9 mouse cellular contexts compared by ENCODE assay signal in genomic region chr12:110417023-110417986, GRCm38 (mm10). TPM values are rescaled to one million over a fixed set of nuclear protein-coding genes. Genes with fewer than 3 reads are reported as not detected.
DNase-seq lines count a peak whose midpoint lies in the region; ATAC-seq and TF ChIP-seq lines count a peak whose summit lies in the region.
"Had no signal": no experiment of that assay in that cellular context is flagged by ENCODE, and none has a peak within 500 bp of the region (broad histone marks: within the 10 kb centered on the region; RNA-seq: fewer than 3 reads in every experiment).

No protein-coding gene starts in this region.

- H3K4me2 ChIP-seq in embryonic facial prominence, embryonic 14.5 days (ENCODE audit: low read depth, low read length): peak overlapping the region; percentile 31
- H3K4me2 ChIP-seq in hindbrain, embryonic 16.5 days (ENCODE audit: low read length): peak overlapping the region; percentile 35

- no peak for TF ChIP-seq CTCF in gastrocnemius, adult 2 months (IDR thresholded peaks at IDR 0.05)
- no peak for TF ChIP-seq CTCF in lung, adult 2 months (IDR thresholded peaks at IDR 0.05; ENCODE audit: insufficient read depth, low read length)

- H3K9me3 ChIP-seq in embryonic facial prominence, embryonic 14.5 days (ENCODE audit: control insufficient read depth, low read length): no peaks in the 10 kb centered on the region
- H3K9me3 ChIP-seq in hindbrain, embryonic 16.5 days (ENCODE audit: control insufficient read depth, low read length): no peaks in the 10 kb centered on the region
- H3K9me3 ChIP-seq: G1E had no signal

- 51% methylated on average over 28 of the region's 28 CpGs for WGBS in embryonic facial prominence, embryonic 14.5 days
- 56% methylated on average over 28 of the region's 28 CpGs for WGBS in hindbrain, embryonic 16.5 days
- WGBS in lung, adult 2 months: 35% methylated on average over 28 of the region's 28 CpGs

- intact Hi-C loops in gastrocnemius, adult 2 months (cut with DNase I): loop anchor here (10.0 kb wide), 1 partner anchor 577 kb away; no protein-coding TSS in a partner anchor

- no peaks in the 10 kb centered on the region for H3K27me3 ChIP-seq in embryonic facial prominence, embryonic 14.5 days (replicated peaks; ENCODE audit: control insufficient read depth, insufficient read depth, low read length)
- H3K27me3 ChIP-seq in hindbrain, embryonic 16.5 days (replicated peaks; ENCODE audit: control insufficient read depth, insufficient read depth, low read length): no peaks in the 10 kb centered on the region

- H3K9ac ChIP-seq in embryonic facial prominence, embryonic 14.5 days (ENCODE audit: low read depth, low read length): no peak overlapping the region
- H3K9ac ChIP-seq in hindbrain, embryonic 16.5 days (ENCODE audit: low read depth, low read length): no peak overlapping the region

- no peak overlapping the region for H3K27ac ChIP-seq in gastrocnemius, adult 2 months
- H3K27ac ChIP-seq in embryonic facial prominence, embryonic 14.5 days (replicated peaks; ENCODE audit: low read depth, low read length): no peak overlapping the region
- H3K27ac ChIP-seq in hindbrain, embryonic 16.5 days (ENCODE audit: low read depth, low read length): no peak overlapping the region

- DNase-seq in gastrocnemius, adult 2 months: peak; percentile 27
- no peak for DNase-seq in gastrocnemius, postnatal 4 days (ENCODE audit: low spot score in 2 of 2)
- DNase-seq in embryonic facial prominence, embryonic 14.5 days (ENCODE audit: low spot score): peak; percentile 25
- no peak for DNase-seq in lung, adult 2 months
- DNase-seq in retina, embryonic 14.5 days (ENCODE audit: low spot score): peak; percentile 56
- DNase-seq in urinary bladder, postnatal 25 days (ENCODE audit: low spot score): no peak
- DNase-seq in T-cell, adult 2 months (ENCODE audit: low spot score): no peak

- no peaks in the 10 kb centered on the region for H3K36me3 ChIP-seq in embryonic facial prominence, embryonic 14.5 days (ENCODE audit: control insufficient read depth, insufficient read depth, low read length)
- H3K36me3 ChIP-seq in hindbrain, embryonic 16.5 days (ENCODE audit: control insufficient read depth, insufficient read depth, low read length): no peaks in the 10 kb centered on the region
- H3K36me3 ChIP-seq: G1E had no signal

- TF ChIP-seq POLR2A in lung, adult 2 months (IDR thresholded peaks at IDR 0.05; ENCODE audit: borderline replicate concordance, extremely low read depth, low read depth, low read length): no peak

- no peak overlapping the region for H3K4me3 ChIP-seq in gastrocnemius, adult 2 months
- no peak overlapping the region for H3K4me3 ChIP-seq in embryonic facial prominence, embryonic 14.5 days (ENCODE audit: low read depth, low read length)
- no peak overlapping the region for H3K4me3 ChIP-seq in hindbrain, embryonic 16.5 days (ENCODE audit: low read length)
- peak overlapping the region; percentile 18 for H3K4me3 ChIP-seq in lung, adult 2 months (replicated peaks; ENCODE audit: extremely low read depth, low read depth, low read length)

- H3K4me1 ChIP-seq in embryonic facial prominence, embryonic 14.5 days (ENCODE audit: control insufficient read depth, insufficient read depth, low read length): no peaks in the 10 kb centered on the region
- H3K4me1 ChIP-seq in hindbrain, embryonic 16.5 days (ENCODE audit: control insufficient read depth, insufficient read depth, low read depth, low read length): no peaks in the 10 kb centered on the region; the same call in 1 of the 2 replicates
- peaks cover 2% of the 10 kb centered on the region; the same call in 1 of the 2 replicates for H3K4me1 ChIP-seq in lung, adult 2 months (ENCODE audit: control insufficient read depth, insufficient read depth, low read length)

- 0 out of 2 replicates have a peak, but pooled peaks have one; percentile 24 for ATAC-seq in embryonic facial prominence, embryonic 14.5 days (ENCODE audit: low read depth)
- ATAC-seq in hindbrain, embryonic 16.5 days: peak; percentile 71; the same call in 1 of the 2 replicates

RNA-seq across cellular contexts. Expression of gene Ppp2r5c, which starts 29.6 kb away (rescaled TPM):
- total RNA-seq in gastrocnemius, adult 2 months (2021): 10 to 100 TPM; 57.9 to 80.9 TPM
- total RNA-seq in gastrocnemius, postnatal 4 days (2021): 10 to 100 TPM; 87.5 to 88.8 TPM
- polyA plus RNA-seq in embryonic facial prominence, embryonic 14.5 days (2014; fragmentation: Nextera tagmentation; extraction: Ambion mirVana): 133 and 155 TPM in 2 replicates
- polyA plus RNA-seq in hindbrain, embryonic 16.5 days (2015; fragmentation: Nextera tagmentation; extraction: Ambion mirVana): 135 and 136 TPM in 2 replicates
- 30.4 and 45.1 TPM in 2 replicates for polyA plus RNA-seq in lung, adult 2 months (2012; rRNA removed)

Comparison
In these comparisons a context has a peak if more than half of its experiments do, and no peak if none do; other contexts are left out.
1. DNase-seq: peak in gastrocnemius, adult 2 months (single experiment), embryonic facial prominence, embryonic 14.5 days (single experiment) and retina, embryonic 14.5 days (single experiment); none in gastrocnemius, postnatal 4 days (0 of 2), lung, adult 2 months (single experiment), urinary bladder, postnatal 25 days (single experiment) and T-cell, adult 2 months (single experiment).